Mouse (Mus musculus): ENCODE measurements around the gene Stx1b. TPM values are rescaled to one million over a fixed set of nuclear protein-coding genes. Genes with fewer than 3 reads are reported as not detected.
A peak's percentile ranks its signal among the peaks of the same experiment; 100 is the strongest.

Gene Stx1b
- polyA plus RNA-seq, 1 experiment from 2014 or later: 1.3 TPM

GRCm38 (mm10) chr7:127799211-127799610, 25.1 kb downstream of the Stx1b start:
- no peak overlapping the region for H3K9ac ChIP-seq (ENCODE audit: low read length)
- H3K27me3 ChIP-seq (ENCODE audit: control insufficient read depth, insufficient read depth, low read depth, low read length): no peaks in the 10 kb centered on the region
- no peak overlapping the region for H3K4me2 ChIP-seq (ENCODE audit: low read depth, low read length)
- H3K9me3 ChIP-seq (ENCODE audit: control insufficient read depth, low read length): no peaks in the 10 kb centered on the region
- ATAC-seq (ENCODE audit: low read depth): no peak
- peaks cover 44% of the 10 kb centered on the region for H3K36me3 ChIP-seq (ENCODE audit: control insufficient read depth, insufficient read depth, low read length)
- 88% methylated on average over 13 of the region's 13 CpGs for WGBS
- H3K4me3 ChIP-seq (ENCODE audit: low read length): no peak overlapping the region
- no peak overlapping the region for H3K27ac ChIP-seq (ENCODE audit: low read length)
- H3K4me1 ChIP-seq (replicated peaks; ENCODE audit: control insufficient read depth, insufficient read depth, low read length): peaks cover 6% of the 10 kb centered on the region

GRCm38 (mm10) chr7:127798591-127798990, 25.8 kb downstream of the Stx1b start:
- no peaks in the 10 kb centered on the region for H3K9me3 ChIP-seq (ENCODE audit: control insufficient read depth, low read length)
- peaks cover 6% of the 10 kb centered on the region for H3K4me1 ChIP-seq (replicated peaks; ENCODE audit: control insufficient read depth, insufficient read depth, low read length)
- H3K27me3 ChIP-seq (ENCODE audit: control insufficient read depth, insufficient read depth, low read depth, low read length): no peaks in the 10 kb centered on the region
- H3K4me3 ChIP-seq (ENCODE audit: low read length): no peak overlapping the region
- no peak overlapping the region for H3K9ac ChIP-seq (ENCODE audit: low read length)
- H3K36me3 ChIP-seq (ENCODE audit: control insufficient read depth, insufficient read depth, low read length): peaks cover 48% of the 10 kb centered on the region
- 83% methylated on average over 4 of the region's 4 CpGs for WGBS
- H3K4me2 ChIP-seq (ENCODE audit: low read depth, low read length): no peak overlapping the region
- ATAC-seq (ENCODE audit: low read depth): no peak
- H3K27ac ChIP-seq (ENCODE audit: low read length): no peak overlapping the region

- H3K27ac ChIP-seq (ENCODE audit: low read length): no peak overlapping the region
- no peak overlapping the region for H3K4me3 ChIP-seq (ENCODE audit: low read length)
- no peak overlapping the region for H3K9ac ChIP-seq (ENCODE audit: low read length)
- peaks cover 57% of the 10 kb centered on the region for H3K36me3 ChIP-seq (ENCODE audit: control insufficient read depth, insufficient read depth, low read length)
- H3K4me2 ChIP-seq (ENCODE audit: low read depth, low read length): no peak overlapping the region
- peaks cover 6% of the 10 kb centered on the region for H3K4me1 ChIP-seq (replicated peaks; ENCODE audit: control insufficient read depth, insufficient read depth, low read length)
- ATAC-seq (ENCODE audit: low read depth): no peak
- WGBS: 86% methylated on average over 23 of the region's 23 CpGs
- H3K27me3 ChIP-seq (ENCODE audit: control insufficient read depth, insufficient read depth, low read depth, low read length): no peaks in the 10 kb centered on the region
- H3K9me3 ChIP-seq (ENCODE audit: control insufficient read depth, low read length): no peaks in the 10 kb centered on the region
Observed at GRCm38 (mm10) chr7:127797076-127797845, 27.1 kb downstream of the Stx1b start.

- no peak within 1 kb of the TSS for H3K9ac ChIP-seq (ENCODE audit: low read length)
- 90% methylated on average over 7 of the region's 7 CpGs for whole genome bisulfite sequencing
Observed at GRCm38 (mm10) chr7:127785308-127785707, 39.0 kb downstream of the Stx1b start, which contains the start of gene Gm49388. Gene Gm49388, plus strand, starts transcription at chr7:127785608.

GRCm38 (mm10) chr7:127778350-127778749, 46.0 kb downstream of the Stx1b start:
- peaks cover 18% of the 10 kb centered on the region for H3K36me3 ChIP-seq (ENCODE audit: control insufficient read depth, insufficient read depth, low read length)

More at GRCm38 (mm10) chr7:127785308-127785707, 39.0 kb downstream of the Stx1b start, which contains the start of gene Gm49388:
- Histone ChIP-seq H3K9me3 (ENCODE audit: control insufficient read depth, low read length) (no peaks in the 10 kb centered on the region), H3K4me3 (ENCODE audit: low read length) (no peak within 1 kb of the TSS), H3K27ac (ENCODE audit: low read length) (no peak within 1 kb of the TSS), H3K4me2 (ENCODE audit: low read depth, low read length) (no peak within 1 kb of the TSS), H3K36me3 (ENCODE audit: control insufficient read depth, insufficient read depth, low read length) (peaks cover 61% of the 10 kb centered on the region), H3K27me3 (ENCODE audit: control insufficient read depth, insufficient read depth, low read depth, low read length) (no peaks in the 10 kb centered on the region), H3K4me1 (replicated peaks; ENCODE audit: control insufficient read depth, insufficient read depth, low read length) (no peaks in the 10 kb centered on the region)
- no peak for ATAC-seq (ENCODE audit: low read depth)

GRCm38 (mm10) chr7:127777474-127778266, 46.7 kb downstream of the Stx1b start:
- ATAC-seq (ENCODE audit: low read depth): peak; percentile 53
- Histone ChIP-seq H3K4me2 (ENCODE audit: low read depth, low read length) (peak overlapping the region; percentile 69), H3K4me3 (ENCODE audit: low read length) (peak overlapping the region; percentile 87), H3K9ac (ENCODE audit: low read length) (peak overlapping the region; percentile 93), H3K9me3 (ENCODE audit: control insufficient read depth, low read length) (no peaks in the 10 kb centered on the region), H3K27me3 (ENCODE audit: control insufficient read depth, insufficient read depth, low read depth, low read length) (no peaks in the 10 kb centered on the region), H3K4me1 (replicated peaks; ENCODE audit: control insufficient read depth, insufficient read depth, low read length) (peaks cover 12% of the 10 kb centered on the region), H3K27ac (ENCODE audit: low read length) (peak overlapping the region; percentile 99), H3K36me3 (ENCODE audit: control insufficient read depth, insufficient read depth, low read length) (peaks cover 18% of the 10 kb centered on the region)
- WGBS: 2% methylated on average over 45 of the region's 66 CpGs

More at GRCm38 (mm10) chr7:127778350-127778749, 46.0 kb downstream of the Stx1b start:
- Histone ChIP-seq H3K4me1 (replicated peaks; ENCODE audit: control insufficient read depth, insufficient read depth, low read length) (peaks cover 12% of the 10 kb centered on the region), H3K27ac (ENCODE audit: low read length) (no peak overlapping the region), H3K27me3 (ENCODE audit: control insufficient read depth, insufficient read depth, low read depth, low read length) (no peaks in the 10 kb centered on the region), H3K9me3 (ENCODE audit: control insufficient read depth, low read length) (no peaks in the 10 kb centered on the region), H3K4me2 (ENCODE audit: low read depth, low read length) (peak overlapping the region; percentile 69), H3K4me3 (ENCODE audit: low read length) (peak overlapping the region; percentile 87), H3K9ac (ENCODE audit: low read length) (peak overlapping the region; percentile 93)
- no peak for ATAC-seq (ENCODE audit: low read depth)
- 73% methylated on average over 4 of the region's 4 CpGs for WGBS

GRCm38 (mm10) chr7:127776878-127777473, 47.4 kb downstream of the Stx1b start:
- Histone ChIP-seq H3K4me1 (replicated peaks; ENCODE audit: control insufficient read depth, insufficient read depth, low read length) (peaks cover 12% of the 10 kb centered on the region), H3K9ac (ENCODE audit: low read length) (peak overlapping the region; percentile 93), H3K27me3 (ENCODE audit: control insufficient read depth, insufficient read depth, low read depth, low read length) (no peaks in the 10 kb centered on the region), H3K36me3 (ENCODE audit: control insufficient read depth, insufficient read depth, low read length) (peaks cover 18% of the 10 kb centered on the region), H3K4me2 (ENCODE audit: low read depth, low read length) (peak overlapping the region; percentile 79), H3K27ac (ENCODE audit: low read length) (peak overlapping the region; percentile 99), H3K4me3 (ENCODE audit: low read length) (peak overlapping the region; percentile 87), H3K9me3 (ENCODE audit: control insufficient read depth, low read length) (no peaks in the 10 kb centered on the region)
- ATAC-seq (ENCODE audit: low read depth): peak; percentile 95
- WGBS: under 1% methylated on average over 63 of the region's 70 CpGs

GRCm38 (mm10) chr7:127776426-127776825, 47.9 kb downstream of the Stx1b start, which contains the start of gene Setd1a:
Gene Setd1a, plus strand, starts transcription at chr7:127776670.
- peaks cover 12% of the 10 kb centered on the region for H3K4me1 ChIP-seq (replicated peaks; ENCODE audit: control insufficient read depth, insufficient read depth, low read length)
- under 1% methylated on average over 23 of the region's 23 CpGs for WGBS
- peak within 1 kb of the TSS; percentile 79 for H3K4me2 ChIP-seq (ENCODE audit: low read depth, low read length)
- H3K9ac ChIP-seq (ENCODE audit: low read length): peak within 1 kb of the TSS; percentile 93
- H3K27ac ChIP-seq (ENCODE audit: low read length): peak within 1 kb of the TSS; percentile 99
- H3K9me3 ChIP-seq (ENCODE audit: control insufficient read depth, low read length): no peaks in the 10 kb centered on the region
- H3K36me3 ChIP-seq (ENCODE audit: control insufficient read depth, insufficient read depth, low read length): peaks cover 17% of the 10 kb centered on the region
- peak; percentile 67 for ATAC-seq (ENCODE audit: low read depth)
- H3K4me3 ChIP-seq (ENCODE audit: low read length): peak within 1 kb of the TSS; percentile 87
- no peaks in the 10 kb centered on the region for H3K27me3 ChIP-seq (ENCODE audit: control insufficient read depth, insufficient read depth, low read depth, low read length)

Measured in lung, embryonic 16.5 days (tissue).